Mouse (Mus musculus) gastrocnemius, postnatal 4 days (tissue): ENCODE data around the gene Tsen54. TPM values are rescaled to one million over a fixed set of nuclear protein-coding genes. Genes with fewer than 3 reads are reported as not detected.
"Not testable (repeated sequence)": the region's sequence is repeated elsewhere in the genome, so short reads cannot be mapped to it uniquely, and the experiment has no call there.

Experiments used
- DNase-seq, 2 experiments: peaks; one replicate each; pipeline ENCODE4 v3.0.0; 2021 to 2022; ENCODE audit warnings: low spot score in 2 of 2, mixed read lengths in 2 of 2
- total RNA-seq, 2 experiments: library from RNA; stranded (reverse); gene quantifications; 2 replicates each; pipeline ENCODE4 v1.2.3; 2021

The Tsen54 gene
- total RNA-seq, 2 experiments from 2014 or later, result 15.6 to 16.9 TPM

DNA sequence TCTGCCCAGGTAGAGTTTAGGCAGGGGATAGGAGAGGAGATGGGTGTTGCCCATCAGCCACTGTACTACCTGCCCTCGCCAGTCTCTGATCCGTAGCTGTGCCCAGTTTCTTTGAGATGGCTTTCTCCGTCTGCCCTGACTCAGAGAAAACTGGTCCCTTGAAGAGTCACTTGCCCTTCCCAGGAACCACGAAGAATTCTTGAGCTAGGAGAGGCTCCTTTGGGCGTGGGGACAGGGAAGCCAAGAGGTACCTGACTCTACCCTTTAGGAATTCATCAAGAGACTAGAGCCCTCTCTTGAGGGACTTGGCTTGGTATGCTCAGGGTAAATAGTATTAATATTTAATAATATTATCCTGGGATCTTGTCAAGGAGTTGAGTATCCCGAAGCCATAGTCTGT lies 13.1 kb downstream of the Tsen54 start:
- DNase-seq, result no peak

DNA sequence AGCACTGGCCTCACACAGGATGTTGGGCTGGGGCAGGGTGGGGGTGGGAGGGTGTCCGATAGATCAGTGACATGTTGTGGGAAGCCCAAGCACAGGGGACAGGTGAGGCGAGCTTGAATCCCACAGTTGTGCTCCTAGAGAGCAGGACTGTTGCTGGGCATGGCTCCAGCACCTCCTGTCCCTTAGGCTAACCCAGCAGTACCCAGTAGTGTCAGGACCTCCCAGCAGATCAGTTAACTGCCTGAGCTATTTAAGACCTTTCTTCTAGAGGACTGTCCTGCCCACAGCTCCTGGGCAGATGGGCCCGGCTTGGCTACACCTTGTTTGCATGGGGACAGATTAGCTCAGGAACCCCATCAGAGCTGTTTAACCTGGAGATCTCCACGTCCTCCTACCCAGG lies 14.5 kb downstream of the Tsen54 start:
- DNase-seq, result no peak

DNA sequence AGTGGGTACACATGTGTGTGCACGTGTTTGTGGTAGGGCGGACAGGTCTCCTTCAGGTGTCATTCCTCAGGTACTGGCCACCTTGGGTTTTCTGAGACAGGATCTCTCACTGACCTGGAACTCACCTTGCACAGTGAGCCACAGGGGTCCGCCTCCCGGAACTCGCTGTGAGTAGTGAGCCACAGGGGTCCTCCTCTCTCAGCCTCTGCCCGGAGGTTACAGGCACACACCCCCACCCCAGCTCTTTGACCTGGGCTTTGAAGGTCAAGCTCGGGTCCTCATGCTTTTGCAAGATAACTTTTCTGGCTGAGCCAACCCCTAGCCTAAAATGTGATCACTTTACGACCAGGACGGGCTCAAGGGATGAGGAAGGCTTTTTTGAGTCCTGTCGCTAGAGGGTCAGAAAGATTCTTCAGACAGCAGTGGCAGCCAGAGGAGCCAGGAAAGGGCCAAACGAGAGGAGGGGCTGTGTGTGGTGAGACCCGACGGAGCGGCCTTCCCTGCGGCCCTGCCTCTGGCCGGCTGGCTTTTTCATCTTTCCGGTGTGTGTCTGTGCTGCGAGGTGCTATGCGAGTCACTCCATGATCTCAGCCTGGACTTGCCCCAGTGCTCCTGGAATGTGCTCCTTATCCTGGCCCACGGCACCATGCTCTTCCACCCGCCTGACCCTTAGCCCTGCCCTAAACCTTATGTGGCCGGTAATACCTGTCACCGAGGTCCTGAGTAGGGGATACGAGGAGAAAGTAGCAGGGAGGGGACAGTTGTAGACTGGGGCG lies 16.2 kb downstream of the Tsen54 start:
- DNase-seq, result no peak

DNA sequence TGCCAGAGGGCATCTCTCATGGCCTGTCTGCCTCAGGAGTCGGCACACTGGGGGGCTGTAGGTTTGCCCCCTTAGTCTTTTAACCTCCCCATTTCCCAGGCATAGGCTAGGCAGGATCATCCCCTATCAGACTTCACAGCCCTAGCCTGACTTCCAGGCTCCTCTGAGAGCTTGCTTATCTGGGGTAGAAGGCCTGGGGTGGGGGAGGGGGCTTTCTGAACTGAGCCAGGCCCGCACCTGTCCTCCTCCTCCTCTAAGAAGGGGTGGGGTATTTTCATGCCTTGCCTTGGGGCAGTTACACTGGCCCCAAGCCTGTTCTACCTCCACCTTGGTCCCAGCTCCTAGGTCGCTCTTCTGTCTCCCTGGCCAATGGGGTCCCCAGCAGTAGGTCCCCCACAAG lies 17.0 kb downstream of the Tsen54 start:
- no peak for DNase-seq

DNA sequence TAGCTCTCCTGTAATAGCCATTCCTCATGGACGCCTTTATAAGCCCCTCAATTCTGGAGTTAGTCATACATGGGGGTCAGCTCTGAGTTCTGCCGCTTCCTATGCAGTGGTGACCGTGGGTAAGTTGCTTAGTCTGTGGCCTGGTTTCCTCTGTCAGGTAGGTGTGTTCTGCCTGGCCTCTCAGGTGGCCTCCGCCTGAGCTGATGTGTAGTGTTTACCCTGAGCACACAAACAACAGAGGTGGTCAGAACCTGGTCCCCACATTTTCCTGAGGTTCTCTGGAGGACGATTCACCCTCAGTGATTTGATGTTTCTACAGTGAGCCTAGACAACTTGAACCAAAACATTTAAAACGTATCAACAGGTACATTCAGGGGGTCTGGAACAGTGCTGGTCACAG lies 17.5 kb downstream of the Tsen54 start:
- no peak for DNase-seq

DNA sequence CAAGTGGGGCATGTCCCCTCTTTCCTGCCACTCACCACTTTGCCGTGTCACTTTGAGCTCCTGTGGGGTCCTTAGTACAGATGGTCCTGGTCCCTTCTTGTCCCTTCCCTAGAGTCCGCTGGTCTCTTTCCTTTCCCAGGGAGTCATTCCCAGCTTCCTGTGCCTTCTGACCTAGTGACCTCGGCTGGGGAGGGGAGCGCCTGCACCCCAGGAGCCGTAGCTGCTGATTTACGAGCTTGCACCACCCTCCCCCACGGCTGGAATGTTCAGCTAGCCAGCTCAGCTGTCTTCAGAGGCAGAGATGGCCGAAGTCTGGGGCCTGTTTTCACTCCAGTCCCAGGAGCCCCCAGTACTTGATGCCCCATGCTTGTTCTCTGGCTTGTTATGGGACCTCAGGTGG lies 18.0 kb downstream of the Tsen54 start:
- DNase-seq, result no peak

DNA sequence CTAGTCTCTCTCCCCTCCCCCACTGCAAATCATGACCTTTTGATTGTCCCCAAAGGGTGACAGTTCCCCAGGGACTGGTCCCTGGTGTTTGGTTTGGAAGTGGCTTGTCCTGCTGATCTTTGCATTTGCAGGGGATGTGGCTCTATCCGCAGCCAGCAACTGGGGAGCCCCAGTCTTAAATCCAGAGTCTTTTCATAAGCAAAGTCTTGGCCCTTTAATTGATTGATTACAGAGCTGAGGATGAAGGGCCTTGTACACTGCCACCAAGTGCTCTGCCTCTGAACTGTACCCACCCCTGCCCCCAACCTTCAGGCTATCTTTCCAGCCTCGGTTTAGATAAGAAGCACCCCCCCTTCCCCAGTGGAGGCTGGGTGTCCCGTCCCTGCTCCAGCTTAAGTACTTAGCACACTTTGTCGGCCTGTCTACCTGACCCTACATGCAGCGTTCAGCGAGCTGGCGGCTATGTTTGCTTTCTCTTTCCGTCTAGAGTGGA lies 18.5 kb downstream of the Tsen54 start:
- DNase-seq, result no peak

DNA sequence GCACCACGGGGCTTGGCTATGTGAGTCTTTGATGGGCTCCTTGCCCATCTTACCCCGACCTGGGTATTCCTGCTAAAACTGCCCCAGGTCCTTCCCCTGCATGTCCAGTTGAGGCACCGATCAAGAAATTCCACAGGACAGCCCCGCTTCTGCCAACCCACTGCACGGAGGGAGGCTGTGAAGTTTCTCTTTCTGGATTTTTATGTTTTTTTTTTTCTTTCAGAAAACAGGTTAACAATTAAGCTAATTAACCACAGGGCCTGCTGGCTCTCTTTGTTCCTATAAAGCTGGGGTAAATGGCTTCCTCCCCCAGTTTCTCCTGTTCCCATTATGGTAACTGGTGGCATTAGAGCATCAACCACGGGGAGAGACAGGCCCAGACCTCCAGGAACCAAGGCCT lies 19.5 kb downstream of the Tsen54 start:
- DNase-seq, result no peak

DNA sequence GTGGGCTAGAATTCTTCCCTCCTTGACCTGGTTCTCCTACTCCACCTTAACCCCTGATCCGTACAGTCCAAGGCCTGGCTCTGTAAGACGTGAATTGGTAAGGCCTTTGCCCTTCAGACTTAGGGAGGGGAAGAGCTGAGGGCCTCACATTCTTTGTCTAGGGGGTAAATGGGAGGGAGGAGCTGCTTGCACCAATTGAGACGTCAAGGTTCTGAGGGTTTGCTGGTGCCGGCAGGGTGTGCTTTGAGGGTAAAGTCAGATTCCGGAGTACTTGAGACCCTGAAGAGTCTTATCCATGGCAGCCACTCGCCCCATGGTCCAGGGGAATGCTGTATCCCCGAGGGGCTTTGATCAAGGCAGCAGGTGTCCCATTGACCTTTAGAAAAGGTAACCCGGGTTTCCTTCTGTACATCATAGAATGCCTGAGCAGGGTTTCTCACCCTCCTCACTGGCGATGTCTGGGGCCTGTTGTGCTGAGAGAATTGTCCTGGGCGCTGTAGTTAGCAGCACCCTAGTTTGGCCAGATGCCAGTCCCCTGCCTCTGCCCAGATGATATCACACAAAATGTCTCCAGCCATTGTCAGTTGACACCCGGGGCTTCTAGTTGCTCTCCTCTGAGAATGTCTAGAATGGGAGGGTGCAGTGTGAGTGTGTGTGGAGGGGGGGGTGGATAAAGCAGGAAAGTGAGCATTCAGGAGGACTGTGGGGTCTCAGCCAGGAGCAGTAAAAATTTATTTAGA lies 22.3 kb downstream of the Tsen54 start:
- DNase-seq, result no peak

DNA sequence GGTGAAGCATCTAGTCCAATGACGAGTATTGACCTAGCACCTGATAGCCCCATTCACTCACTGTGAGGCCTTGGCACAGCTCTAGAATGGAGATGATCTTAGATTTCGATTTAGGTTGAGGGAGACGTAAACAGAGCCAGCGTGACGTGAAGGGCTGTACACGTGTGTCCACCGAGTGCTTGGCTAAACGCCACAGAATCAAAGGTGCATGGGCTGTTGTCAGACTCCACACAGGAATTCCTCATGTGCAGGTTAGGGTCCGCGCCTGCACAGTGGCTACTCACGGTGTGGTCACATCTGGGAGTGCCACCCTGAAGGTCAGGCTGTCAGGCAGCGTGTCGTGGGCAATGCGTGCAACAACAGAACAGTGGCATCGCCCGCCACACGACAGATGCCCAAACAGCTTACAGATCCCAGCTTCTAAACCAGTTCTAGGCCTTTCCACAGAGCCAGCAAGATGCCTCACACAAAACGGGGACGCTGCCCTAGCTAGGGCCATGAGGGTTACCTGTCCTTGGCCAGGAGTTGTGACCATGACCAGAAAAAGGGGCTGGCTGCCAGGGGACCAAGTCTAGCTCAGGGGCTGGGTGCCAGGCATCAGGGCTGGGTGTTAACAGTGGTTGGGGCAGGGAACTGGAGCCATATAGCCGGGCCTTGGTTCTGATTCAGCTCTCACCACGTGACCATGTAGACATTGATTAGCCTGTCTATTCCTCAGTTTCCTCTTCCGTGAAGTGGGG lies 23.3 kb downstream of the Tsen54 start:
- DNase-seq, result no peak

DNA sequence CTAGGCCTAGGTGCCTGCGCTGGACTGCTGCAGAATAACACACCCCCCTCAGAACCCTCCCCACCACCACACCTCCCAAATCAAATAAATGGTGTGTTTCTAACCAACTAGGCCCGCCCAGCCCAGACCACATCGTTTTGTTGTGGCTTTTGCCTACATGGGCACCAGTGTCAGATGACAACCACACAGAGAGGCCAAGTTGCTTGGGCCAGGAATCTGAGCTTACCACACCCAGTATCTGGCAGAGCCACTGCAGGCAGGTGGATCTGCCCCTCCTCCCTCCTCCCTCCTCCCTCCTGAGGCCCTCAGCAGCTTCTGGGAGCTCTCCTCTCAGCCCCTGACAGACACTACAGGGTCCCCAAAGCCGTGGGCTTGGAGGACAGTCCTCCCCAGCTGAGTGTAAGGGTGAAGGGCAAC lies 24.4 kb downstream of the Tsen54 start:
- DNase-seq, result no peak

DNA sequence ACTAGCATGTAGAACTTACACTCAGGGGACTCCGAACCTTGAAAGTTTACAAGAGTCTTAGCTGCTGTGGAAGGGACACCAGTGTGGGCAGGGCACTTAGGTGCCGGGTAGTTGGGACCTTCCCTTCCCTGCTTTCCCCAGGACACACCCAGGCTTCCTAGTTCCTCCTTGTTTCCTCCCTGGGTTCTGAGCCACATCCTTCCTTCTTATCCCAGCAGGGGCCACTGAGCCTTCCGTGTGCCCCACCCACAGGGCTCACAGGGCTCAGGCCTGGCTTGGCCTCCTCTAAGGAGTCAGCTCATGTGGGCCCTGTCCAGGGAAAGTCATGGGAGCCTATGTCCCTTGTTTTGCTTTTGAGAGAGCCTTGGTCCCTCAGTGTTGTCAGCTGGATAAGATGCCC lies 25.2 kb downstream of the Tsen54 start:
- DNase-seq, result no peak

DNA sequence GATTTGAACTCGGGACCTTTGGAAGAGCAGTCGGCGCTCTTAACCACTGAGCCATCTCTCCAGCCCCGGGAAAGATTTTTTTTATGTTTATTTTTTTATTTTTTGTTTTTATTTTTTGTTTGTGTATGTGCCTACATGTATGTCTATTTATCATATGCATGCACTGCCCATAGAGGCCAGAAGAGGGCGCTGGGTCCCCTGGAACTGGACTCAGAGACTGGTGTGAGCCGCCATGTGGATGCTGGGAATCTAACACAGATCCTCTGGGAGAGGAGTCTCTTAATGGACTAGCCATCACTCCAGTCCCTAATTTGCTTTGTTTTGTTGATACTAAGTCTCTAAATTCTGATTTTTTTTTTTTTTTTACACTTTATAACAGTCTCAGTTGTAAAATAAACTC lies 26.5 kb downstream of the Tsen54 start:
- no peak for DNase-seq

DNA sequence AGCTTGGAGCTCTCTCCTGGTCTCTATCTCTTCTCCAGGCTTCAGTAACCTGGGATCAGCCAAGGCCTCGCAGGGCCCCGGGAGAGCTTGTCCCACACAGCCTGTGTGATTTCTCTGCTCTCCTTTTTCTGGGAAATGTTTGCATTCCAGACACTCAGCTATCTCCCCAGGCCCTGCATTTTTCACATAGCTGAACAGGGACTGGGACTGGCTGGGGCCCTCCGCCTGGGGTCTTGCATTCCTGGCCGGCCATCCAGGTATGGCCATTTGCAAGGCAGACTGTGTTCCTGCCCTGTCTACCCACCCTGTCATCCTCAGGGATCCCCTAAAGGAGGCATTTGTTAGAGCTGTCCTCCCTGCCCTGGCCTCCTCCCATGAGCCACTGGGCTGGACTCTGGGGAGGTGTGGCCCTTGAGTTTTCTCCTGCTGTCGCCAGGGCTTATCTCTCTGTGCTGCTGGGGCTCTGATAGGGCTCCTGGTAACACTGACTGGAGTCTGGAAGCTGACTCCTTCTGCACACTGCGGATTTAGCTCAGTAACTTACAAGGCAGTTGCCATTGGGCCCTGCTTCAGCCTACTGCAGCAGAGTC lies 27.5 kb downstream of the Tsen54 start:
- no peak for DNase-seq

DNA sequence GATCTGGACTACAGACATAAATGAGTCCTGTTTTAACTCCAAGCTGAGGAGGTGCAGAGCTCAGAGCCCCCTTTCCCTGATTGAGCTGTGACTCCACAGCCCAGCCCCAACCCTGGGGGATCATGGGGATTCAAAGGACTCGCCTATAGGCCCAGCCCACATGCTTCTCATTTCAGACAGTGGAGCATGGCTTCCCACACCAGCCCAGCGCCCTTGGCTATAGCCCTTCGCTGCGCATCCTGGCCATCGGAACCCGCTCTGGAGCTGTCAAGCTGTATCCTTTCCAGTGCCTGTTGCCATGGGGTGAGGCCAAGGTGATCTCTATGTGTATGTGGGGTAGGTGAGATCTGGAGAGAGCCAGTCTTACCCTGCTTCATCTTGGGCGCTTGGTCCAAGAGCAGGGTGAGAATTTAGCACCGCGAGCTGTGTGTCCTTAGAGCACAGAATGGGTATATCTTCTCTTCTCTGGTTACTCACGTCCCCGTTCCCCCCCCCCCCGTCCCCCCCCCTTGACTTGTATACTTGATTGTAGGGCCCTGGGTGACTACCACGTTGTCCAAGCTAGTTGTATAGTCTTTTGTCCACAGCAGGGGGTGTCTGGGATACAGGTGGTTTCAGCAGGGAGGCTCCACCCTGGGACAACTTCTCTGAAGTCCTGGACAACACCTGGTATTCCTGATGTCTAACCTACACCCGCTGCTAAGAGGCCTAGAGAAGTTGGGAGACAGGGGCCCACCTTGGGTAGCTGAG lies 28.8 kb downstream of the Tsen54 start:
- DNase-seq, result no peak

DNA sequence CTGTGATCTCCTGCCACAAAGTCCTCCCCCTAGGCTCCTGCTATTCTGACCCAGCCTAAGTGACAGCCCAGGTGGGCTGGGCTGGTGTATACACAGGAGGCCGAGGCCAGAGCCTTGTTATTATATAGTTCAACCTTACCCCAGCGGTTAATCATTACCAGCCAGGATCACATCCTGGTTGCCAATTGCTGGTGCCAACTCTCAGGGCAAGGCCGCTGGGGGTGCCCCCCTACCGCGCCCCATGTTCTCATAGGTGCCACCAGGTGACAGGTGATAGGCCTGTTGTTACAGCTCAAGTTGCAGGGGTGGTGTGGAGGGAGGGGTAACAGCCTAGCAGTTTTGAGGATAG lies 29.3 kb downstream of the Tsen54 start:
- no peak for DNase-seq

DNA sequence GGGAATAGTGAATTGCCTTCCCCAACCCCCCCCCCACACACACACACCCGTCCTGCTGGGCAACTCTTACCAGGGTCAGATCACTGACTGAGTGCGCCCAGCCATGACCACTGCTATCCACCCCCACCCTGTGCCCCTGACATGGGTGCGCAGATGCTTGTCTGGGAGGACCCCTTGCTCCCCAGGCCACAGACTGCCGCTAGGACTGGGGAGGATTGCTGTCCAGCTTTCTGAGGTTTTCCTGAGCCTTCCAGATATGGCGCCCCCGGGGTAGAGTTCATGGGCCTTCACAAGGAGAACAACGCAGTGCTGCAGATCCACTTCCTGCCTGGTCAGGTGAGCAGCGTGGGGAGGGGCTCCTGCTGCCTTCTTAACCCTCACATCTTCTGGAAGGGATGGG lies 29.7 kb downstream of the Tsen54 start:
- no peak for DNase-seq

DNA sequence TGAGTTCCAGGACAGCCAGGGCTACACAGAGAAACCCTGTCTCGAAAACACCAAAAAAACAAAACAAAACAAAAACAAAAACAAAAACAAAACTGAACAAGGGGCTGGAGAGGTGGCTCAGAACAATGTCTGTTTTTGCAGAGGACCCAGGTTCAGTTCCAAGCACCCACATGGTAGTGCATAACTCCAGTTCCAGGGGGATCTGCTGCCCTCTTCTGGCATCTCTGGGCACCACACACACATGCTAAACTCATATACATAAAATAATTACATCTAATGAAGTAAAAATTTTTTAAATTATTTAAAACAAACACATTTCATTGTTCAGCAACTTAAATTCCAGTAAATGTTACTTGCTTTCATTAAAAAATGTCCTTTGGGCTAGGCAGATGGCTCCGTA lies 31.3 kb downstream of the Tsen54 start:
- no peak for DNase-seq

DNA sequence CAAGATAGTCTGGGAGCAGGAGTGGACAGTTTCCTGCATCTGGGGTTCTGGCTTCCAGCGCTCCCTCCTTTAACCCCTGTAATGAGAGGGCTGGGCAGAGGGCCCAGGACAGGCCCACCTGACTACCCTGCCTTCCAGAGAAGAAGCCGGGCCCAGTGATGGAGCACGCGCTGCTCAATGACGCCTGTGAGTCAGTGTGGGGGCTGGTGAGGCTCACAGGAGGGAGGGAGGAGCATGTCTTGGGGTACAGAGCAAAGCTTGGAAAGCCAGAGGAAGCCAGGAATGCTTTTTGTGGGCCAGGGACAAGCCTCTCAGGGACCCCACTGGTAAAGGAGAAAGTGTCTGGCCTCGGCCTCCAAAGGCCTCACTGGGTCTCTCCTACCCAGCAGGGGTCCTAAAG lies 40.1 kb downstream of the Tsen54 start:
- DNase-seq, result no peak

DNA sequence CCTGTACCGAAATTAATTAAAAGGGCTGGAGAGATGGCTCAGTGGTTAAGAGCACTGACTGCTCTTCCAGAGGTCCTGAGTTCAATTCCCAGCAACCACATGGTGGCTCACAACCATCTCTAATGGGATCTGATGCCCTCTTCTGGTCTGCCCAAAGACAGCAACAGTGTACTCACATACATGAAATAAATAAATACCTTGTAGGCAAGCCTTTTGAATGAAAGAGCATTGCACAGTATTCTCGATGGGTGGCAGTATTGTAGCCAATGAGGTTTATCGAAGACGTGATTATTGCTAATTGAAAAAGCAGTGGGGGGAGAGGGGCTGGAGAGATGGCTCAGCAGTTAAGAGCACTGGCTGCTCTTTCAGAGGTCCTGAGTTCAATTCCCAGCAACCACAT lies 42.6 kb downstream of the Tsen54 start:
- not testable (repeated sequence) for DNase-seq

DNA sequence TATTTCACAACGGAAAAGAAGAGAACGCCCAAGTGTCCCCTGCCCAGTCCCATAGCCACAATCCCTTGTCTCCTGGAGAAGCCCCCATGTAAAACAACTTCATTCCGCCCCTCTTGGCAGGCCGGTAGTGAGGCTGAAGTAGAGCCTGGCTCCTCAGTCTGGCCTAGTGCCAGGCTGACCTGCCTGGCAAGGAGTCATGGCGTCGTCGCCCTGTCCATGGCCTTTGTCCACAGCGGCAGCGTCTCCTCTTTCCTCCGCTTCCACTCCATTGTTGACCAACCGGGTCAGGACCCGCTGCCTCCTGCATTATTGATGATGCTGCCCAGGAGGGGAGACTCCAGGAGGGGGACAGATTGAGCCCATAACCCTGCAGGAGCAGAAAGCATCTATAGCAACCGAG lies 43.4 kb downstream of the Tsen54 start:
- no peak for DNase-seq
